Mouse (Mus musculus) embryonic fibroblast, embryonic 13.5 days (primary cell): Measurements from ENCODE around the gene Ptpra.

Source experiments
- CTCF ChIP-seq: IDR thresholded peaks from 2 replicates; pipeline ENCODE4 v1.5.1; 2011; ENCODE audit warnings: mild to moderate bottlenecking, control low read depth, low read length, moderate library complexity, borderline replicate concordance; ENCODE audit not compliant: insufficient read depth
- POLR2A ChIP-seq: IDR thresholded peaks from 2 replicates; pipeline ENCODE4 v1.6.1; 2011; ENCODE audit warnings: low read depth, mild to moderate bottlenecking, control low read depth, low read length, moderate library complexity

DNA sequence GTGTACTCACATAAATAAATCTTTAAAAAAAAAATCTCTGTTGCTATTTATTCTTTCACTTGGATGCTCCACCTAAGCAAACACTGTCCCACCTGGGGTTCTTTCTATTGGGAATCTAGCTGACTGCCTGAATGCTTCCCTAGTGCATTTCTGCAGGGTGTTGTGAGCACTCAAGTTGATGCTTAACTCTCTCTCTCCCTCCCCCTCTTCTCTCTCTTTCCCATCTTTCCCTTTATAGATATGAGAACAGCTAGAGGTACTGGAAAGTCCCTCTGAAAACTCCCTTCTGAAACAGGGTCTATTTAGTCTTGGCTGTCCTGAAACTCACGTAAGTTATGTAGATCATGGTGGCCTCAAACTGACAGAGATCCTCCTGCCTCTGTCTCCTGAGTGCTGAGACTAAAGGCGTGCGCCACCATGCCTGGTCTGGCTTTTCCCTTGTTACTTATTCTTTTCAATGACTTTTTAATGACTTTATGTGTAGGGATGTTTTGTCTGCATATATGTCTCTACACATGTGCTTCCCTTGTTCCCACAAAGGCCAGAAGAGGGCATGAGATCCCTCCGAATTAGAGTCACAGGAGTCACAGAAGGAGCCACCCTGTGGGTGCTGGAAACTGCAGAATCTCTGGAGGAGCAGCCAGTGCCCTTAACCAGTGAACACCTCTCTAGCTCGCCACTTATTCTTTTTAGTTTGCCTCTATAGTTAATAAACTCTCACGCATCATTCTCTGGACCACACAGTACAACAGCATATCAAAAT, 35.8 kb upstream of the Ptpra start:
- TF ChIP-seq CTCF: no peak
- no peak for TF ChIP-seq POLR2A
